Mouse (Mus musculus): Measurements from ENCODE around the gene Trappc13. TPM values are rescaled to one million over a fixed set of nuclear protein-coding genes. Genes with fewer than 3 reads are reported as not detected.

The Trappc13 gene
- 25.8 and 36.7 TPM in 2 replicates for polyA plus RNA-seq (2021; fragmentation: Nextera tagmentation)
- long read RNA-seq, experiment 1, transcript Trappc13-202 (2 exons, 1,609 nt), result minor isoform, 14 of 259 reads
- long read RNA-seq, experiment 1, transcript Trappc13-205 (12 exons, 3,538 nt), result major isoform, 112 of 259 reads
- long read RNA-seq, experiment 1, partial matches to known transcripts, result 15 of 259 reads
- long read RNA-seq, experiment 1, other reads (novel, unspliced or antisense), result 118 of 259 reads
- long read RNA-seq, experiment 2, transcript Trappc13-205 (12 exons, 3,538 nt), result major isoform, 23 of 73 reads
- long read RNA-seq, experiment 2, partial matches to known transcripts, result 8 of 73 reads
- long read RNA-seq, experiment 2, other reads (novel, unspliced or antisense), result 40 of 73 reads

DNA sequence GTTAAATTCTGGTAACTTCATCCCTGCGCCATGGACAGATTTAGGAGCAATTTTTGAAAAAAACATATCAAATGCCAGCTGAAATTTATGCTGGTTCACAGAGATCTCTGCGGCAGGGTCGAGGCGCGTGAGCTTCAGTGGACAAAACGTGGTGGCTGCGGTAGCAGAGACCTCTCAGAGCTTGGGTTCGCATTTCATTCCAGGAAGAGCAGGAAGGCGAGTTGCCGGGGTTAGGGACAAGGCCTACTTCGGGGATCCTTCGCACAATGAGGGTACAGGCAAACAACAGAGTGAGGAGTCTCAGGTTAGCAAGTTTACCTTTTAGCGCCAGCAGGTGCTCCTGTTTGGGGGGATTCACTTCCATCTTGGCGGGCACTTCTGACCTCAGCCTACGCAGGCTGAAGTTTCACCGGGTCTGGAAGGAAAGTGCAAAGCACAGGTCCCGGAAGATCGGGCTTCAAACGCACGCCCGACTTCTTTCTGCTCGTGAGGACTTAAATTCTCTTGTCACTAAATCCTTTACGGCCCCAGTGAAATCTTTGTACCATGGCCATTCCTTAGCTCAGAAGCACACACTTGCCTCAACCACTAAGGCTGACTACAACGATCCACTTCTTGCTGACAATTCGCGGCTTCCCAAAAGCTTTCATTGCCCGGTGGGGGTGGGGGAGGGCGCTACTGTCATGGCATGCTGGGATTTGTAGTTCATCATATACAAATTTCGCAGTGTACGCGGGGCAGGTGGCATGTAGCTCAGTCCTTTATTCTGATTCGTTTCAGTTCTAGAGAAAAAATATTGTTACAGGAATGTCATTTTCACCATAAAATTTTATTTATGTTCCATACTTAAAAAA is at the start of gene Trappc13:
Trappc13 (minus strand) TSS at position 674 of the 854 bp plus-strand sequence.

DNA sequence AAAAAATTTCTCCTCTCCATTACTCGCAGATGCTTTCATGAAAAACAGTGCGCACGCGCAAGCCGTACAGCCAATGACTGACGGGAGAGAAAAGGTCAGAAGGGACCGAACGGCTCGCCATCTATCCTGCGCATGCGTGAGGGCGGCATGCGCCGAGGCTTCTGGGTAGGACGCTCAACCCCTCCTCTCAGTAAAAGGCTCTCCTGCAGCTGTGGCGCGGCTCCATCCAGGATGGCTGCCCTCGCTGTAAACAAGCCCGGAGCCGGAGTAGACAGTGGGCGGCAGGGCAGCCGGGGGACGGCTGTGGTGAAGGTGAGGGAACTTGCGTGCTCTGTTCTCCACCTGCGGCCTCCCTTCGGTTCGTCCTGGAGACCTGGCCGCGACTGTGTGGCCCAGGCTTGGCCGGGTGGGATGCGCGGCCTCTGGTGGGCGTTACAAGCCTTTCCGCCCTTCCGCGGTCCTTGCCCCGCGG is 417 bp upstream of the Trappc13 start, which contains the start of gene Trim23:
Trim23 (plus strand) TSS at position 148 of the 472 bp plus-strand sequence.

DNA sequence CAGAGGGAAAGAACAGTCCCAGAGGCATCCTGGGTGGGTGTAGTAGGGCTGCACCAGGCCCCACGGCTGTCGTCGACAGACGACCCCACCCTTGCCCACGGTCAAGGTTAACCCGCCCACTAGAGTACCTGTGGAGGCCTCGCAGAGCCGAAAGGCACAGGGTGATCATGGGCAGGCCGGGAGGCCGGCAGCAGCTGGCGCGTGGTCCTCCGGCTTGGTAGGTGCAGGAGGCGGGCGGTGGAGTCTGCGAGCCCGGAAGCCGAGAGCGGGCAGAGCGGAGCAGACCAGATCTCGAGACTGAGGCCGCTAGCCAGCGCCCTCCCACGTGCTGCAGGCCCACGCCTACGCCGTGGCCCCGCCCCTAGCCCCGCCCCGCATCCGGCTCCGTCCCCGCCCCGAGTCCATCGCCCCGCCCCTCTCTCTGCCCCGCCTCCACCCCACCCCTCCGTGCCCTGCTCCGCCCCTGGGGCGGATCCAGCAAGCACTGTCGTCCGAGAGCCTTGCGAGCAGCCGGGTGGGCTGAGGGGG is 68.9 kb downstream of the Trappc13 start, which contains the start of the genes Nln and Sgtb:
Nln (minus strand) TSS at position 327 of the 528 bp plus-strand sequence.
Sgtb (plus strand) TSS at position 454 of the 528 bp plus-strand sequence.

Other genes with a start within 250 kb of the Trappc13 start
- 13.0 TPM in 2 replicates for gene Nln, start 68.9 kb downstream of the Trappc13 start, polyA plus RNA-seq (2021; fragmentation: Nextera tagmentation)
- 80.1 and 84.0 TPM in 2 replicates for gene Sgtb, start 68.7 kb downstream of the Trappc13 start, polyA plus RNA-seq (2021; fragmentation: Nextera tagmentation)
- gene Trim23, start 328 bp upstream of the Trappc13 start, polyA plus RNA-seq (2021; fragmentation: Nextera tagmentation), result 33.3 and 34.2 TPM in 2 replicates
- gene Cenpk, start 50.1 kb upstream of the Trappc13 start, polyA plus RNA-seq (2021; fragmentation: Nextera tagmentation), result 3.6 and 5.5 TPM in 2 replicates
- 3.0 and 4.7 TPM in 2 replicates for gene Ppwd1, start 50.4 kb upstream of the Trappc13 start, polyA plus RNA-seq (2021; fragmentation: Nextera tagmentation)
- 0.13 and 0.26 TPM in 2 replicates for gene Adamts6, start 109.4 kb upstream of the Trappc13 start, polyA plus RNA-seq (2021; fragmentation: Nextera tagmentation)

All from left cerebral cortex, adult 6 months (tissue).